Mouse (Mus musculus): ENCODE measurements at regions not wholly inside any gene's neighbourhood (a gene's known extent, or its start where the extent isn't known, plus 50 kb on each side); places are given as distances from the start of the nearest gene placed in this dataset.

DNA sequence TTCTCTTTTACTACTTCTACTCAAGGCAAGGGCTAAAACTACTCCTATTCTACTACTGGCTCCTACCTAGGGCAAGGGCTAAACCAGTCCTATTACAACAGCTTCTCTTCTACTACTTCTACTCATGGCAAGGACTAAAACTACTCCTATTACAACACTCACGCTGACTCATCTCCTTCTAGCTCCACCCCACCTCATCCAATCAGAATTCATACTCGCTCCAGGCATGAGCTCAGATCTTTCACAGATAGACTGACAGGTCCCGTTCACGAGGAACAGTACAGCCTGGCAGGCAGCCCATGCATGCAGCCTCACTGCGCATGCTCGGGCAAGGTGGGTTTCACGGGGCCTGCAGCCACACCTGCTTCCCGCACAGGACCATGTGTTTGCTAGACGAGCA, 79.6 kb upstream of the Nyx start:
- WGBS = 89% methylated on average over 9 of the region's 9 CpGs
- Histone ChIP-seq H3K36me3 (replicated peaks) (no peaks in the 10 kb centered on the region), H3K9me3 (no peaks in the 10 kb centered on the region), H3K4me3 (replicated peaks) (no peak overlapping the region), H3K9ac (no peak overlapping the region), H3K4me1 (no peaks in the 10 kb centered on the region), H3K27me3 (no peaks in the 10 kb centered on the region; the same call in 1 of the 2 replicates), H3K27ac (no peak overlapping the region), H3K4me2 (no peak overlapping the region)
- ATAC-seq (ENCODE audit: low FRiP score) = no peak

DNA sequence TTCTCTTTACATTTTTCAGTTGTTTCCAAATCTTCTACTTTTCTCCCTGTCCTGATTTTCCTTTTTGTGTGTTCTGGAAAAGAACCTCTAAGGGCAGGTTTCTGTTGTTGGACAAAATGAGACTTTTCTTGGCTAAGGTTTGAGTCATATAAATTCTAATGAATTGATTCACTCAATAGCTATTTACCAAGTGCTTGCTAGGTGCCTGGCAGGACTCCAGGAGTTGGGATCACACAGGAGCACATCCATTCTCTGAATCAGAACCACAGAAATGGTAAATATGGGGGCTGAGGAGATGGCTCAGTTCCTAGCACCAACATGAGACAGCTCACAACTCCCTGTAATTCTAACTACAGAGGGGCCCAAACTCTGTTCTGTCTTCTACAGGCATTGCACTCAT, 67.4 kb upstream of the Nyx start:
- H3K4me2 ChIP-seq = no peak overlapping the region
- no peak overlapping the region for H3K4me3 ChIP-seq (replicated peaks)
- no peaks in the 10 kb centered on the region for H3K9me3 ChIP-seq
- no peak for ATAC-seq (ENCODE audit: low FRiP score)
- no peaks in the 10 kb centered on the region for H3K4me1 ChIP-seq
- no peak overlapping the region for H3K27ac ChIP-seq
- H3K9ac ChIP-seq = no peak overlapping the region
- no peaks in the 10 kb centered on the region for H3K36me3 ChIP-seq (replicated peaks)
- H3K27me3 ChIP-seq = no peaks in the 10 kb centered on the region

GRCm38 (mm10) chrX:13412726-13413125, 53.2 kb upstream of the Nyx start:
- WGBS = 70% methylated on average over 2 of the region's 2 CpGs
- Histone ChIP-seq H3K36me3 (replicated peaks) (no peaks in the 10 kb centered on the region), H3K4me1 (no peaks in the 10 kb centered on the region), H3K27ac (no peak overlapping the region), H3K27me3 (peaks cover 21% of the 10 kb centered on the region), H3K4me2 (no peak overlapping the region), H3K9me3 (no peaks in the 10 kb centered on the region), H3K4me3 (replicated peaks) (no peak overlapping the region), H3K9ac (no peak overlapping the region)
- ATAC-seq (ENCODE audit: low FRiP score) = no peak

- Histone ChIP-seq H3K4me2 (no peak overlapping the region), H3K4me1 (no peaks in the 10 kb centered on the region), H3K27me3 (peaks cover 21% of the 10 kb centered on the region), H3K27ac (no peak overlapping the region), H3K4me3 (replicated peaks) (no peak overlapping the region), H3K9ac (no peak overlapping the region), H3K9me3 (no peaks in the 10 kb centered on the region), H3K36me3 (replicated peaks) (no peaks in the 10 kb centered on the region)
- WGBS = 53% methylated on average over 3 of the region's 3 CpGs
- no peak for ATAC-seq (ENCODE audit: low FRiP score)
Measured at GRCm38 (mm10) chrX:13413135-13413534, 52.8 kb upstream of the Nyx start.
